Mouse (Mus musculus) kidney, postnatal 0 days (tissue): Measurements from ENCODE around the gene Lcp1. TPM values are rescaled to one million over a fixed set of nuclear protein-coding genes. Genes with fewer than 3 reads are reported as not detected.
"Not testable (repeated sequence)": the region's sequence is repeated elsewhere in the genome, so short reads cannot be mapped to it uniquely, and the experiment has no call there.

Source experiments
- ATAC-seq: fragments of 200-750 bp; cut with Nextera tagmentation; replicated peaks from 2 replicates; pipeline ENCODE4 v1.8.0; 2017; ENCODE audit warnings: low read depth, moderate number of reproducible peaks, moderate TSS enrichment, moderate library complexity; ENCODE audit not compliant: low FRiP score
- DNase-seq: peaks from one replicate; pipeline ENCODE4 v3.0.0-alpha.2; 2016; ENCODE audit warnings: low spot score
- H3K27ac ChIP-seq: fragments of 300-500 bp; sonication (generic); 2 replicates; pipeline ENCODE4 v1.5.1; 2014; ENCODE audit warnings: mild to moderate bottlenecking
- H3K27me3 ChIP-seq: fragments of 300-500 bp; sonication (generic); 2 replicates; pipeline ENCODE4 v1.6.1; 2014; ENCODE audit warnings: low read length, mixed read lengths; ENCODE audit not compliant: insufficient read depth
- H3K36me3 ChIP-seq: fragments of 300-500 bp; sonication (generic); 2 replicates; pipeline ENCODE4 v1.6.1; 2014; ENCODE audit warnings: low read length, mixed read lengths; ENCODE audit not compliant: insufficient read depth
- H3K4me1 ChIP-seq: fragments of 300-500 bp; sonication (generic); replicated peaks from 2 replicates; pipeline ENCODE4 v1.6.1; 2014; ENCODE audit warnings: antibody characterized with exemption, low read length, mixed read lengths; ENCODE audit not compliant: insufficient read depth
- H3K4me2 ChIP-seq: fragments of 300-500 bp; sonication (generic); 2 replicates; pipeline ENCODE4 v1.6.1; 2014; ENCODE audit warnings: mild to moderate bottlenecking, low read length, moderate library complexity, mixed read lengths
- H3K4me3 ChIP-seq: fragments of 300-500 bp; sonication (generic); replicated peaks from 2 replicates; pipeline ENCODE4 v1.5.1; 2014; ENCODE audit warnings: low read depth, low read length
- H3K9ac ChIP-seq: fragments of 300-500 bp; sonication (generic); 2 replicates; pipeline ENCODE4 v1.6.1; 2014; ENCODE audit warnings: low read depth, low read length
- H3K9me3 ChIP-seq: fragments of 300-500 bp; sonication (generic); replicated peaks from 2 replicates; pipeline ENCODE4 v1.6.1; 2016; ENCODE audit warnings: low read length, inconsistent platforms, mixed read lengths
- CTCF ChIP-seq: IDR thresholded peaks from 2 replicates; pipeline ENCODE4 v1.5.1; 2016; ENCODE audit warnings: antibody characterized with exemption, low read depth, mild to moderate bottlenecking, moderate library complexity
- WGBS: fragments of 180-500 bp; shearing (Covaris S2); extraction: QIAGEN DNeasy Blood & Tissue Kit; methylation state at CpG from one replicate; pipeline ENCODE4 v1.1.7; 2014; 5-methylcytosine and 5-hydroxymethylcytosine counted together
- polyA plus RNA-seq: library from polyadenylated mRNA; unstranded; fragments of >200 nt; fragmentation: Nextera tagmentation; extraction: Ambion mirVana; gene quantifications from 2 replicates; pipeline ENCODE4 v1.2.1, GENCODE M21; 2015

The Lcp1 gene
- polyA plus RNA-seq, 1 experiment from 2014 or later = 14.1 TPM

DNA sequence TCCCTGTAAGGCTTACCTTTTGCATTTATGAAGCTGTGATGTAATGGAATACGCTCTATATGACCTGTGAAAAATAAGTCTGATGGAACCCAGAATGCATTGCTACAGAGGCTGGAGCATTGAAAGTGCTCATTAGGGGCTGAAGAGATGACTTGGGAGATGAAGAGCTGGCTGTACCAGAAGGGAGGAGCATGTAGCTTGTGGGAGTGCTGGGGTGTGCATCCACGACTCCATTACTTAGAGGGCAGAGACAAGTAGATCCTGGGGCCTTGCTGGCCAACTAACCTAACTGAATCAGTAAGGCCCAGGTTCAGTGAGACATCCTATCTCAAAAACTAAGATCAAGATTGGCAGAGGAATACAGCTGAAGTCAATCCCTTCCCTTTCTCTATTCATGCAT, 8.3 kb downstream of the Lcp1 start:
- DNase-seq = no peak
- Histone ChIP-seq H3K9me3 (no peaks in the 10 kb centered on the region), H3K36me3 (no peaks in the 10 kb centered on the region), H3K4me3 (no peak overlapping the region), H3K4me2 (no peak overlapping the region), H3K4me1 (no peaks in the 10 kb centered on the region), H3K27ac (no peak overlapping the region), H3K27me3 (no peaks in the 10 kb centered on the region), H3K9ac (no peak overlapping the region)
- 77% methylated on average over 2 of the region's 2 CpGs for WGBS
- no peak for TF ChIP-seq CTCF
- ATAC-seq = no peak

- not testable (repeated sequence) for DNase-seq, ATAC-seq, H3K4me3 ChIP-seq, H3K27ac ChIP-seq, H3K9ac ChIP-seq, H3K4me2 ChIP-seq, H3K9me3 ChIP-seq, H3K27me3 ChIP-seq, H3K36me3 ChIP-seq, H3K4me1 ChIP-seq
- WGBS = 82% methylated on average over 2 of the region's 2 CpGs
Measured at GRCm38 (mm10) chr14:75147706-75148105, 16.8 kb downstream of the Lcp1 start.

DNA sequence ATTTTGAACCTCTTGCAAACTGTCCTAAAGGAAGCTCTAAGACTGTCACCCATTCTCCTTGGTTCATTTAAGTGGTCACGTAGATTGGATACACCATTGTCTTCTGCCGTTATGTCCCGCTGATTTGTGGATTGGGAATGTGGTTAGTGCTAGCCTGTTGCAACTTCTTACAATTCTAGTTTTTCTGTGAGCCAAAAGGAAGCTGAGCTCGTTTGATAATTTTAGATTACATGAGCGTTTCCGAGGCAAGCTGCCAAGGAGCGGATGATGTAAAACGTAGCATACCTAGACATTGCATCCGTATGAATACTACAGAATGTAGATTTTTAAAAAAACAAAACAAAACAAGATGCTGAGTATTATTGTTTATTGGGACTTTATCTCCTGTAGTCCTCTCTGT, 17.3 kb downstream of the Lcp1 start:
- H3K27me3 ChIP-seq = no peaks in the 10 kb centered on the region
- ATAC-seq (no peak), DNase-seq (peak; percentile 12)
- no peaks in the 10 kb centered on the region for H3K9me3 ChIP-seq
- H3K4me2 ChIP-seq = no peak overlapping the region
- 74% methylated on average over 9 of the region's 9 CpGs for WGBS
- H3K27ac ChIP-seq = no peak overlapping the region
- no peak for TF ChIP-seq CTCF
- no peak overlapping the region for H3K9ac ChIP-seq
- H3K36me3 ChIP-seq = no peaks in the 10 kb centered on the region
- H3K4me3 ChIP-seq = no peak overlapping the region
- no peaks in the 10 kb centered on the region for H3K4me1 ChIP-seq

GRCm38 (mm10) chr14:75150653-75151052, 19.8 kb downstream of the Lcp1 start:
- Histone ChIP-seq H3K4me1 (no peaks in the 10 kb centered on the region), H3K27ac (no peak overlapping the region), H3K36me3 (no peaks in the 10 kb centered on the region), H3K4me3 (no peak overlapping the region), H3K9ac (no peak overlapping the region), H3K9me3 (no peaks in the 10 kb centered on the region), H3K27me3 (no peaks in the 10 kb centered on the region), H3K4me2 (no peak overlapping the region)
- no peak for ATAC-seq
- DNase-seq = no peak
- no peak for TF ChIP-seq CTCF
- WGBS = 62% methylated on average over 2 of the region's 2 CpGs

DNA sequence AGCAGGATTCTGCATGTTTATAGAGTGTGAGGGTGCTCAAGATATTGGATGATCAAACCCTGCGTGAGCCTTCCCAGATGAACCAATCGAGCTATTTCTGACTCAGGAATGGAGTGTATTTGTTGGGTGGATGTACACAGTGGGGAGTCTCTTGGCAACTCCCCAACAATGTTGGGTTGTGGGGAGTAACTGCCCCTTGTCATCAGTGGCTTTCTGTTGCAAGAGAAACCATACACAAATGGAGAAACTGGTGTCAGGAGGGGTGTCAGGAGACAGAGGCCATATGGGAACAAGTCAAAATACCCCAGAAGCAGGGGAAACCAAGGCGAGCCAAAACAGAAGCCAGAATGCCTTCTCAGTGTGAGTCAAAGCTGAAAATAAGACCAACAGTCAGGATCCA, 20.2 kb downstream of the Lcp1 start:
- Histone ChIP-seq H3K4me1 (no peaks in the 10 kb centered on the region), H3K27me3 (no peaks in the 10 kb centered on the region), H3K27ac (no peak overlapping the region), H3K36me3 (no peaks in the 10 kb centered on the region), H3K4me3 (no peak overlapping the region), H3K9ac (no peak overlapping the region), H3K4me2 (no peak overlapping the region), H3K9me3 (no peaks in the 10 kb centered on the region)
- no peak for TF ChIP-seq CTCF
- WGBS = 72% methylated on average over 3 of the region's 3 CpGs
- no peak for DNase-seq
- ATAC-seq = no peak

GRCm38 (mm10) chr14:75154481-75154880, 23.6 kb downstream of the Lcp1 start:
- Histone ChIP-seq H3K9ac (no peak overlapping the region), H3K4me2 (no peak overlapping the region), H3K27ac (no peak overlapping the region), H3K4me3 (no peak overlapping the region), H3K36me3 (no peaks in the 10 kb centered on the region), H3K4me1 (no peaks in the 10 kb centered on the region), H3K27me3 (no peaks in the 10 kb centered on the region), H3K9me3 (no peaks in the 10 kb centered on the region)
- DNase-seq = no peak
- ATAC-seq = no peak
- WGBS = 78% methylated on average over 8 of the region's 8 CpGs
- TF ChIP-seq CTCF = no peak

DNA sequence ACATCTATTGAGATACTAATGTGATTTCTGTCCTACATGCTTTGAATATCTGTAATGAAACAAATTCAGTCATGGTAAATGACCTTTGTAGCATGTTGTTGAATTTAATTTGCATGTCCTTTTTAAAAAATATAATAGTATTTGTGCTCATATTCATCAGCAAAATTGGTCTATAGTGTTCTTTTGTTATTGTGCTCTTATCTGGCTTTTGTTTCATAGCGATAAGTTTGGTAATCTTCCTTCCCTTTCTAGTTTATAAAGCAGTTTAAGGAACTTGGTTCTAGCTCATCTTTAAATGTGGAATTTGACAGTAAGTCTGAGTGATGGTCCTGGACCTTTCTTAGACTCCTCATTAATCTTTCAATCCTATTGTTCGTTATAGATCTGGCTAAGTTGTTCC, 28.5 kb downstream of the Lcp1 start:
- Histone ChIP-seq H3K9ac (no peak overlapping the region), H3K4me1 (no peaks in the 10 kb centered on the region), H3K27me3 (no peaks in the 10 kb centered on the region), H3K36me3 (no peaks in the 10 kb centered on the region), H3K4me2 (no peak overlapping the region), H3K4me3 (no peak overlapping the region), H3K27ac (no peak overlapping the region), H3K9me3 (no peaks in the 10 kb centered on the region)
- no peak for TF ChIP-seq CTCF
- no peak for ATAC-seq
- WGBS = 92% methylated on average over 2 of the region's 2 CpGs
- DNase-seq = no peak
